Mouse (Mus musculus) thymus, adult 2 months (tissue): ENCODE results near the gene Bcor.

Experiments
- CTCF ChIP-seq: fragments of 200-500 bp; IDR thresholded peaks from 2 replicates; pipeline ENCODE4 v1.5.1; 2012; ENCODE audit warnings: mild to moderate bottlenecking, control low read depth, low read length, moderate library complexity, borderline replicate concordance; ENCODE audit not compliant: control insufficient read depth, poor library complexity, insufficient read depth; ENCODE audit errors: extremely low read depth
- POLR2A ChIP-seq: fragments of 200-500 bp; IDR thresholded peaks from 2 replicates; pipeline ENCODE4 v1.6.1; 2012; ENCODE audit warnings: mild to moderate bottlenecking, low read length, control low read depth, moderate library complexity; ENCODE audit not compliant: control insufficient read depth, poor library complexity, insufficient read depth; ENCODE audit errors: extremely low read depth

- TF ChIP-seq CTCF (no peak), POLR2A (no peak)
Measured at GRCm38 (mm10) chrX:12112166-12112565, 48.0 kb downstream of the Bcor start.
